Mouse (Mus musculus) stomach, postnatal 0 days (tissue): Measurements from ENCODE around the gene Arhgef28. TPM values are rescaled to one million over a fixed set of nuclear protein-coding genes. Genes with fewer than 3 reads are reported as not detected.
A peak's percentile ranks its signal among the peaks of the same experiment; 100 is the strongest.

Experiments
- ATAC-seq: fragments of 200-750 bp; cut with Nextera tagmentation; 2 replicates; pipeline ENCODE4 v1.8.0; 2017; ENCODE audit not compliant: low FRiP score, low TSS enrichment
- DNase-seq: peaks from one replicate; pipeline ENCODE4 v3.0.0-alpha.2; 2016; ENCODE audit warnings: low spot score
- H3K27ac ChIP-seq: fragments of 300-500 bp; sonication (generic); replicated peaks from 2 replicates; pipeline ENCODE4 v1.5.1; 2014; ENCODE audit warnings: mild to moderate bottlenecking, control low read depth
- H3K27me3 ChIP-seq: fragments of 300-500 bp; sonication (generic); 2 replicates; pipeline ENCODE4 v1.6.1; 2014; ENCODE audit warnings: low read length; ENCODE audit not compliant: control insufficient read depth, insufficient read depth
- H3K36me3 ChIP-seq: fragments of 300-500 bp; sonication (generic); 2 replicates; pipeline ENCODE4 v1.6.1; 2014; ENCODE audit warnings: low read length, mixed read lengths; ENCODE audit not compliant: control insufficient read depth, insufficient read depth
- H3K4me1 ChIP-seq: fragments of 300-500 bp; sonication (generic); replicated peaks from 2 replicates; pipeline ENCODE4 v1.6.1; 2014; ENCODE audit warnings: antibody characterized with exemption; ENCODE audit not compliant: control insufficient read depth, insufficient read depth
- H3K4me2 ChIP-seq: fragments of 300-500 bp; sonication (generic); replicated peaks from 2 replicates; pipeline ENCODE4 v1.6.1; 2014; ENCODE audit warnings: low read depth, mild to moderate bottlenecking, control low read depth, moderate library complexity
- H3K4me3 ChIP-seq: fragments of 300-500 bp; sonication (generic); 2 replicates; pipeline ENCODE4 v1.5.1; 2014; ENCODE audit warnings: low read depth, low read length, control low read depth
- H3K9ac ChIP-seq: fragments of 300-500 bp; sonication (generic); 2 replicates; pipeline ENCODE4 v1.6.1; 2014; ENCODE audit warnings: mild to moderate bottlenecking, low read length, control low read depth, mixed read lengths
- H3K9me3 ChIP-seq: fragments of 300-500 bp; sonication (generic); 2 replicates; pipeline ENCODE4 v1.6.1; 2016; ENCODE audit warnings: low read length; ENCODE audit not compliant: control insufficient read depth
- CTCF ChIP-seq: IDR thresholded peaks from 2 replicates; pipeline ENCODE4 v1.5.1; 2016; ENCODE audit warnings: antibody characterized with exemption, low read depth, mild to moderate bottlenecking, moderate library complexity
- EP300 ChIP-seq: optimal IDR thresholded peaks from 2 replicates; pipeline ENCODE3; 2016; ENCODE audit warnings: antibody characterized with exemption
- WGBS: fragments of 180-500 bp; shearing (Covaris S2); extraction: QIAGEN DNeasy Blood & Tissue Kit; methylation state at CpG from one replicate; pipeline ENCODE4 v1.1.7; 2014; 5-methylcytosine and 5-hydroxymethylcytosine counted together
- polyA plus RNA-seq: library from polyadenylated mRNA; unstranded; fragments of >200 nt; fragmentation: Nextera tagmentation; extraction: Ambion mirVana; gene quantifications from 2 replicates; pipeline ENCODE4 v1.2.1, GENCODE M21; 2015

Gene Arhgef28
- polyA plus RNA-seq, 1 experiment from 2014 or later: 23.1 TPM

DNA sequence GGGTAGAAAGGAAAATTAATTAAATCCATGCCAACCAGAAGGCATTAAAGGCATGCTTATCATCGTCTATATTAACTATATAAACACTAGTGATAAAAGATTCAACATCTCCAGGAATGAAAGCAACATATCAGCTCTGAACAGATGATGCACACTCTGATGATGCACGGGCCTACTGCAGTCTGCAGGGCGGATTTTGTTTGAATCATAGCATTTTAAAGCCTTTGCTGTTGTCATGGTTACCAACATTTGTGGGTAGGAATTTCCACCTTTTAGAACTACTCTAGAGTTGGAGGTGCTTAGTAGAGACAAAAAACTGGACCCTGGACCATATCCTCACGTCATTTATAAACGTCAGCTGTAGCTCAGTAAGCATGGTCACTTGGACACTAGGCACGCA, 257.4 kb downstream of the Arhgef28 start:
- Histone ChIP-seq H3K9me3 (no peaks in the 10 kb centered on the region), H3K4me1 (no peaks in the 10 kb centered on the region), H3K27ac (no peak overlapping the region), H3K9ac (no peak overlapping the region), H3K36me3 (no peaks in the 10 kb centered on the region; the same call in 1 of the 2 replicates), H3K4me3 (no peak overlapping the region), H3K27me3 (no peaks in the 10 kb centered on the region), H3K4me2 (no peak overlapping the region)
- ATAC-seq (no peak), DNase-seq (no peak)
- TF ChIP-seq EP300 (no peak), CTCF (no peak)
- 86% methylated on average over 6 of the region's 6 CpGs for WGBS

GRCm38 (mm10) chr13:97947598-97947997, 258.6 kb downstream of the Arhgef28 start:
- TF ChIP-seq CTCF (peak; percentile 27), EP300 (no peak)
- ATAC-seq: no peak
- H3K4me3 ChIP-seq: no peak overlapping the region
- no peak overlapping the region for H3K4me2 ChIP-seq
- H3K27ac ChIP-seq: no peak overlapping the region
- H3K4me1 ChIP-seq: no peaks in the 10 kb centered on the region
- H3K9ac ChIP-seq: no peak overlapping the region
- WGBS: 77% methylated on average over 3 of the region's 3 CpGs
- no peak for DNase-seq
- H3K27me3 ChIP-seq: no peaks in the 10 kb centered on the region
- H3K36me3 ChIP-seq: no peaks in the 10 kb centered on the region
- H3K9me3 ChIP-seq: no peaks in the 10 kb centered on the region

- ATAC-seq: 0 out of 2 replicates have a peak, but pooled peaks have one; percentile 65
- Histone ChIP-seq H3K27me3 (no peaks in the 10 kb centered on the region), H3K36me3 (no peaks in the 10 kb centered on the region), H3K27ac (no peak overlapping the region), H3K4me3 (no peak overlapping the region), H3K9me3 (no peaks in the 10 kb centered on the region), H3K4me1 (no peaks in the 10 kb centered on the region), H3K9ac (no peak overlapping the region), H3K4me2 (no peak overlapping the region)
- TF ChIP-seq EP300 (no peak), CTCF (no peak)
- DNase-seq: peak; percentile 51
- 53% methylated on average over 7 of the region's 7 CpGs for WGBS
These were observed 259.8 kb downstream of the Arhgef28 start for GRCm38 (mm10) chr13:97946422-97946821.

GRCm38 (mm10) chr13:97941909-97942680, 264.1 kb downstream of the Arhgef28 start:
- DNase-seq: no peak
- no peak for ATAC-seq
- H3K4me2 ChIP-seq: no peak overlapping the region
- no peak overlapping the region for H3K9ac ChIP-seq
- H3K4me3 ChIP-seq: no peak overlapping the region
- TF ChIP-seq CTCF: no peak
- TF ChIP-seq EP300: no peak
- no peaks in the 10 kb centered on the region for H3K9me3 ChIP-seq
- H3K27ac ChIP-seq: no peak overlapping the region
- no peaks in the 10 kb centered on the region for H3K4me1 ChIP-seq
- no peaks in the 10 kb centered on the region for H3K36me3 ChIP-seq
- WGBS: 81% methylated on average over 13 of the region's 13 CpGs
- H3K27me3 ChIP-seq: no peaks in the 10 kb centered on the region

GRCm38 (mm10) chr13:97941099-97941498, 265.1 kb downstream of the Arhgef28 start:
- no peak for ATAC-seq
- 66% methylated on average over 6 of the region's 6 CpGs for WGBS

GRCm38 (mm10) chr13:97939433-97940160, 266.6 kb downstream of the Arhgef28 start:
- Histone ChIP-seq H3K9ac (no peak overlapping the region), H3K36me3 (no peaks in the 10 kb centered on the region), H3K4me1 (no peaks in the 10 kb centered on the region), H3K4me2 (no peak overlapping the region), H3K9me3 (no peaks in the 10 kb centered on the region), H3K27me3 (no peaks in the 10 kb centered on the region), H3K4me3 (no peak overlapping the region), H3K27ac (no peak overlapping the region)
- whole genome bisulfite sequencing: 65% methylated on average over 15 of the region's 15 CpGs
- no peak for ATAC-seq
- TF ChIP-seq EP300 (no peak), CTCF (peak; percentile 60)
- DNase-seq: no peak

More at GRCm38 (mm10) chr13:97941099-97941498, 265.1 kb downstream of the Arhgef28 start:
- Histone ChIP-seq H3K4me2 (no peak overlapping the region), H3K27ac (no peak overlapping the region), H3K27me3 (no peaks in the 10 kb centered on the region), H3K4me3 (no peak overlapping the region), H3K36me3 (no peaks in the 10 kb centered on the region), H3K9ac (no peak overlapping the region), H3K9me3 (no peaks in the 10 kb centered on the region), H3K4me1 (no peaks in the 10 kb centered on the region)
- DNase-seq: no peak
- no peak for TF ChIP-seq CTCF
